Mouse (Mus musculus) lung, embryonic 14.5 days (tissue): Measurements from ENCODE around the gene Fbxo17. TPM values are rescaled to one million over a fixed set of nuclear protein-coding genes. Genes with fewer than 3 reads are reported as not detected.

Experiments used
- ATAC-seq: fragments of 200-750 bp; cut with Nextera tagmentation; 2 replicates; pipeline ENCODE4 v1.8.0; 2017; ENCODE audit warnings: mild to moderate bottlenecking, moderate TSS enrichment, moderate library complexity; ENCODE audit not compliant: insufficient read depth
- DNase-seq: peaks from one replicate; pipeline ENCODE4 v3.0.0-alpha.2; 2015
- H3K27ac ChIP-seq: fragments of 300-500 bp; sonication (generic); 2 replicates; pipeline ENCODE4 v1.5.1; 2014; ENCODE audit warnings: low read depth, mild to moderate bottlenecking, moderate library complexity
- H3K27me3 ChIP-seq: fragments of 300-500 bp; sonication (generic); 2 replicates; pipeline ENCODE4 v1.6.1; 2014; ENCODE audit warnings: low read length, control low read depth; ENCODE audit not compliant: insufficient read depth
- H3K36me3 ChIP-seq: fragments of 300-500 bp; sonication (generic); 2 replicates; pipeline ENCODE4 v1.6.1; 2014; ENCODE audit warnings: control low read depth; ENCODE audit not compliant: insufficient read depth
- H3K4me1 ChIP-seq: fragments of 300-500 bp; sonication (generic); 2 replicates; pipeline ENCODE4 v1.6.1; 2014; ENCODE audit warnings: antibody characterized with exemption, control low read depth; ENCODE audit not compliant: insufficient read depth
- H3K4me2 ChIP-seq: fragments of 300-500 bp; sonication (generic); 2 replicates; pipeline ENCODE4 v1.6.1; 2014; ENCODE audit warnings: mild to moderate bottlenecking
- H3K4me3 ChIP-seq: fragments of 300-500 bp; sonication (generic); 2 replicates; pipeline ENCODE4 v1.5.1; 2014; ENCODE audit warnings: low read depth, low read length
- H3K9ac ChIP-seq: fragments of 300-500 bp; sonication (generic); 2 replicates; pipeline ENCODE4 v1.6.1; 2014
- H3K9me3 ChIP-seq: fragments of 300-500 bp; sonication (generic); 2 replicates; pipeline ENCODE4 v1.6.1; 2016; ENCODE audit warnings: low read depth, low read length, control low read depth
- CTCF ChIP-seq: IDR thresholded peaks from 2 replicates; pipeline ENCODE4 v1.5.1; 2016; ENCODE audit warnings: antibody characterized with exemption, low read depth
- WGBS: fragments of 180-500 bp; shearing (Covaris S2); extraction: QIAGEN DNeasy Blood & Tissue Kit; methylation state at CpG from one replicate; pipeline ENCODE4 v1.1.7; 2014; 5-methylcytosine and 5-hydroxymethylcytosine counted together
- polyA plus RNA-seq: library from polyadenylated mRNA; unstranded; fragments of >200 nt; fragmentation: Nextera tagmentation; extraction: Ambion mirVana; gene quantifications from 2 replicates; pipeline ENCODE4 v1.2.1, GENCODE M21; 2014

The Fbxo17 gene
- polyA plus RNA-seq, 1 experiment from 2014 or later, result 13.6 TPM

GRCm38 (mm10) chr7:28732341-28733142 is 15.9 kb downstream of the Fbxo17 start:
- no peak for TF ChIP-seq CTCF
- 0 out of 2 replicates have a peak, but pooled peaks cover 3% of the 10 kb centered on the region for H3K27me3 ChIP-seq
- H3K4me2 ChIP-seq, result peak overlapping the region; percentile 77
- H3K4me1 ChIP-seq, result no peaks in the 10 kb centered on the region
- peaks cover 6% of the 10 kb centered on the region for H3K9me3 ChIP-seq
- DNase-seq (peak; percentile 89), ATAC-seq (peak; percentile 87)
- H3K36me3 ChIP-seq, result peaks cover 11% of the 10 kb centered on the region; the same call in 1 of the 2 replicates
- peak overlapping the region; percentile 42 for H3K4me3 ChIP-seq
- no peak overlapping the region for H3K27ac ChIP-seq
- peak overlapping the region; percentile 43 for H3K9ac ChIP-seq
- 3% methylated on average over 58 of the region's 58 CpGs for WGBS

- peak overlapping the region; percentile 77 for H3K4me2 ChIP-seq
- H3K27ac ChIP-seq, result no peak overlapping the region
- no peak for DNase-seq
- peaks cover 17% of the 10 kb centered on the region for H3K36me3 ChIP-seq
- H3K4me3 ChIP-seq, result peak overlapping the region; percentile 42
- H3K9ac ChIP-seq, result no peak overlapping the region
- H3K27me3 ChIP-seq, result 0 out of 2 replicates have a peak, but pooled peaks cover 3% of the 10 kb centered on the region
- WGBS, result 20% methylated on average over 11 of the region's 11 CpGs
- peaks cover 6% of the 10 kb centered on the region for H3K9me3 ChIP-seq
- no peaks in the 10 kb centered on the region for H3K4me1 ChIP-seq
- TF ChIP-seq CTCF, result no peak
- ATAC-seq, result no peak
These were observed 16.6 kb downstream of the Fbxo17 start for GRCm38 (mm10) chr7:28733211-28733610.

- Histone ChIP-seq H3K27me3 (0 out of 2 replicates have a peak, but pooled peaks cover 3% of the 10 kb centered on the region), H3K4me3 (no peak overlapping the region), H3K4me2 (no peak overlapping the region), H3K9ac (no peak overlapping the region), H3K27ac (no peak overlapping the region), H3K36me3 (peaks cover 35% of the 10 kb centered on the region), H3K9me3 (peaks cover 6% of the 10 kb centered on the region), H3K4me1 (no peaks in the 10 kb centered on the region)
- ATAC-seq, result no peak
- TF ChIP-seq CTCF, result no peak
- DNase-seq, result no peak
- WGBS, result 74% methylated on average over 6 of the region's 6 CpGs
These were observed 19.1 kb downstream of the Fbxo17 start for GRCm38 (mm10) chr7:28735701-28736100.

- ATAC-seq (no peak), DNase-seq (no peak)
- no peak for TF ChIP-seq CTCF
- 92% methylated on average over 21 of the region's 21 CpGs for WGBS
- H3K27me3 ChIP-seq, result no peaks in the 10 kb centered on the region
- H3K9ac ChIP-seq, result no peak overlapping the region
- no peaks in the 10 kb centered on the region for H3K9me3 ChIP-seq
- no peak overlapping the region for H3K27ac ChIP-seq
- H3K4me1 ChIP-seq, result peaks cover 7% of the 10 kb centered on the region; the same call in 1 of the 2 replicates
- no peak overlapping the region for H3K4me3 ChIP-seq
- no peak overlapping the region for H3K4me2 ChIP-seq
- H3K36me3 ChIP-seq, result peaks cover 38% of the 10 kb centered on the region
These were observed 23.2 kb downstream of the Fbxo17 start for GRCm38 (mm10) chr7:28739829-28740228.

- H3K27me3 ChIP-seq, result no peaks in the 10 kb centered on the region
- 27% methylated on average over 9 of the region's 9 CpGs for WGBS
- H3K36me3 ChIP-seq, result peaks cover 36% of the 10 kb centered on the region
- peaks cover 7% of the 10 kb centered on the region; the same call in 1 of the 2 replicates for H3K4me1 ChIP-seq
- peak overlapping the region; percentile 65; the same call in 1 of the 2 replicates for H3K27ac ChIP-seq
- H3K9me3 ChIP-seq, result no peaks in the 10 kb centered on the region
- H3K9ac ChIP-seq, result peak overlapping the region; percentile 76
- no peak for TF ChIP-seq CTCF
- DNase-seq, result no peak
- no peak for ATAC-seq
- peak overlapping the region; percentile 93 for H3K4me2 ChIP-seq
- H3K4me3 ChIP-seq, result peak overlapping the region; percentile 68
These were observed 24.3 kb downstream of the Fbxo17 start for GRCm38 (mm10) chr7:28740949-28741348.

- Histone ChIP-seq H3K27me3 (no peaks in the 10 kb centered on the region), H3K9me3 (no peaks in the 10 kb centered on the region), H3K9ac (peak overlapping the region; percentile 76), H3K4me3 (peak overlapping the region; percentile 68), H3K4me2 (peak overlapping the region; percentile 93), H3K36me3 (peaks cover 34% of the 10 kb centered on the region), H3K4me1 (peaks cover 7% of the 10 kb centered on the region; the same call in 1 of the 2 replicates), H3K27ac (peak overlapping the region; percentile 65; the same call in 1 of the 2 replicates)
- WGBS, result 1% methylated on average over 13 of the region's 13 CpGs
- no peak for DNase-seq
- 0 out of 2 replicates have a peak, but pooled peaks have one; percentile 22 for ATAC-seq
- TF ChIP-seq CTCF, result no peak; the same call in 1 of the 2 replicates
These were observed 24.7 kb downstream of the Fbxo17 start for GRCm38 (mm10) chr7:28741368-28741708.

GRCm38 (mm10) chr7:28741709-28742438 is 25.3 kb downstream of the Fbxo17 start, which contains the start of the genes Mrps12 and Sars2:
Mrps12 (minus strand) TSS chr7:28741820.
Sars2 (plus strand) TSS chr7:28741992.
- H3K27me3 ChIP-seq, result no peaks in the 10 kb centered on the region
- ATAC-seq (peak; percentile 98), DNase-seq (peak; percentile 99)
- peaks cover 7% of the 10 kb centered on the region; the same call in 1 of the 2 replicates for H3K4me1 ChIP-seq
- peak; percentile 92 for TF ChIP-seq CTCF
- H3K4me2 ChIP-seq, result peak within 1 kb of the TSS; percentile 93
- peaks cover 37% of the 10 kb centered on the region for H3K36me3 ChIP-seq
- under 1% methylated on average over 39 of the region's 39 CpGs for WGBS
- peak within 1 kb of the TSS; percentile 77 for H3K27ac ChIP-seq
- H3K9me3 ChIP-seq, result no peaks in the 10 kb centered on the region
- H3K9ac ChIP-seq, result peak within 1 kb of the TSS; percentile 76
- peak within 1 kb of the TSS; percentile 68 for H3K4me3 ChIP-seq
